Mouse (Mus musculus) forebrain, embryonic 13.5 days (tissue): ENCODE results near the gene Rbfox2. TPM values are rescaled to one million over a fixed set of nuclear protein-coding genes. Genes with fewer than 3 reads are reported as not detected.
"Not testable (repeated sequence)": the region's sequence is repeated elsewhere in the genome, so short reads cannot be mapped to it uniquely, and the experiment has no call there.

Experiments
- ATAC-seq: fragments of 200-750 bp; cut with Nextera tagmentation; 2 replicates; pipeline ENCODE4 v1.8.0; 2017
- H3K27ac ChIP-seq: fragments of 300-500 bp; sonication (generic); 2 replicates; pipeline ENCODE4 v1.5.1; 2015; ENCODE audit warnings: inconsistent platforms, mild to moderate bottlenecking, moderate library complexity
- H3K27me3 ChIP-seq: fragments of 300-500 bp; sonication (generic); 2 replicates; pipeline ENCODE4 v1.6.1; 2015; ENCODE audit warnings: mild to moderate bottlenecking, inconsistent platforms
- H3K36me3 ChIP-seq: fragments of 300-500 bp; sonication (generic); 2 replicates; pipeline ENCODE4 v1.6.1; 2015; ENCODE audit warnings: mild to moderate bottlenecking, inconsistent platforms; ENCODE audit not compliant: poor library complexity, severe bottlenecking
- H3K4me1 ChIP-seq: fragments of 300-500 bp; sonication (generic); 2 replicates; pipeline ENCODE4 v1.6.1; 2015; ENCODE audit warnings: inconsistent platforms
- H3K4me2 ChIP-seq: fragments of 300-500 bp; sonication (generic); 2 replicates; pipeline ENCODE4 v1.6.1; 2015; ENCODE audit warnings: inconsistent platforms, mild to moderate bottlenecking, moderate library complexity
- H3K4me3 ChIP-seq: fragments of 300-500 bp; sonication (generic); 2 replicates; pipeline ENCODE4 v1.5.1; 2015; ENCODE audit warnings: mild to moderate bottlenecking, inconsistent platforms
- H3K9ac ChIP-seq: fragments of 300-500 bp; sonication (generic); 2 replicates; pipeline ENCODE4 v1.6.1; 2015; ENCODE audit warnings: mild to moderate bottlenecking, inconsistent platforms
- H3K9me3 ChIP-seq: fragments of 300-500 bp; sonication (generic); replicated peaks from 2 replicates; pipeline ENCODE4 v1.6.1; 2016; ENCODE audit warnings: inconsistent platforms
- WGBS: fragments of 180-500 bp; shearing (Covaris S2); methylation state at CpG from one replicate; pipeline ENCODE4 v1.1.7; 2015; 5-methylcytosine and 5-hydroxymethylcytosine counted together
- polyA plus RNA-seq: library from polyadenylated mRNA; unstranded; fragments of >200 nt; fragmentation: Nextera tagmentation; extraction: Ambion mirVana; gene quantifications from 2 replicates; pipeline ENCODE4 v1.2.1, GENCODE M21; 2015

The Rbfox2 gene
- polyA plus RNA-seq, 1 experiment from 2014 or later: 116 TPM

DNA sequence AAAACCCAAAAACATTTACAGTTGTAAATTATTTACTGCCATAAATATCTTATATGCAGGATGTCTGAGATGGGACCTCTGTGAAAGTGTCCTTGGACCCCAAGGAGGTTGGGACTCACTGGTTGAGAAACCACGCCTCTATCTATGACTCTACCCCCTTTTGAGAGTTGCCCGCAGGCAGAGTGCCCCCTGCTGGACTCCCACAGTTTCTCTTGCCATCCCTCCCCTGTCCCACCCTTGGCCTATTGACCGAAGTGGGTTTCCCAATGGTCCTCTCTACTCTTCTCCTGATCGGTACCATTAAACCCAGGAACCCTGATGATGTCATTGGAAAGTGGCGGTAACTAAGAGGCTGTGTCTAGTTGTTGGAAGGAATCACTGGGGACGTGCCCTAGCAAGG is 35.2 kb upstream of the Rbfox2 start:
- Histone ChIP-seq H3K36me3 (no peaks in the 10 kb centered on the region), H3K4me3 (no peak overlapping the region), H3K9me3 (no peaks in the 10 kb centered on the region), H3K4me1 (peaks cover 19% of the 10 kb centered on the region), H3K27ac (no peak overlapping the region), H3K9ac (no peak overlapping the region), H3K4me2 (no peak overlapping the region), H3K27me3 (peaks cover 3% of the 10 kb centered on the region; the same call in 1 of the 2 replicates)
- 85% methylated on average over 6 of the region's 6 CpGs for WGBS
- no peak for ATAC-seq

DNA sequence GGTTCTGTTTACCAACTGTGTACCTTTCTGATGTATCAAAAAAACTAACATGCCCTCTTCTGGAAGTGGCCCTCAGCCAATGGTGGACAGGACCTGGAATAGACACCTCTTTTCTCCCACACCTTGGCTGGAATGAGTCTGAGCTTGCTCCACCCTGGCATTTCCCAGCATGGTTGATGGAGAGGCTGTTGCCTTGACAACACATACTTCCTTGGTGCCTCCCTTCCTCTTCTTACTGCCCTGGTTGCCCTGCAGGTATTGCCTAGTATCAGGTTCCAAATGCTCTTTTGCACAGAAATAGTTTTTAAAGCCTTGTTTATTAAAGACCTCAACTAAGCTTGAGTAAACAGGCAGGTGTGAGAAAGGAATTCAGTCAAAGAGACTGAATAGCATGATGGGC is 33.8 kb upstream of the Rbfox2 start:
- no peak for ATAC-seq
- Histone ChIP-seq H3K9me3 (no peaks in the 10 kb centered on the region), H3K4me2 (no peak overlapping the region), H3K4me3 (no peak overlapping the region), H3K9ac (no peak overlapping the region), H3K27ac (no peak overlapping the region), H3K36me3 (no peaks in the 10 kb centered on the region), H3K4me1 (peaks cover 31% of the 10 kb centered on the region), H3K27me3 (peaks cover 3% of the 10 kb centered on the region; the same call in 1 of the 2 replicates)

DNA sequence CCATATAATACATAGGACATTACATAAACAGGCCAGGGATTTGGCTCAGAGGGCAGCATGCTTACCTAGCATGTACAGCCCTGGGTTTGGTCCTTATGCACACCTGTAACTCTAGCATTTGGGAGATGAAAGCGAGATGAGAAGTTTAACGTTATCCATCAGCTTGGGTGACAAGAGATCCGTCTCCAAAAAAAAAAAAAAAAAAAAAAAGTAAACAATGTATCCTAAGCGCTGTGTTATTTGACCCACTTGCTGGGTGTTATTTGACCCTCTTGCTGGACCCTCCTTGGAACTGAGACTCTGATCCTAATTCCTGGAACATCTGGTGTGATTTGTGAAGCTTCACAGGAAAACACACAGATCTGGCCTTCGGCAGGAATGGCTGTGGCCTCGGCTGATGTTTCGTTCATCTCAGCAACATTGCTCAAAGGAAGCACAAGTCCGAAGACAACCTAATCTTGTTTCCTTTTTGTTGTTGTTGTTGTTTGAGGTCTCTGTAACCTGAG is 32.2 kb upstream of the Rbfox2 start:
- no peak for ATAC-seq
- Histone ChIP-seq H3K9me3 (no peaks in the 10 kb centered on the region), H3K4me2 (no peak overlapping the region), H3K4me1 (peaks cover 26% of the 10 kb centered on the region), H3K27ac (no peak overlapping the region), H3K9ac (no peak overlapping the region), H3K4me3 (no peak overlapping the region), H3K36me3 (no peaks in the 10 kb centered on the region), H3K27me3 (peaks cover 3% of the 10 kb centered on the region; the same call in 1 of the 2 replicates)
- WGBS: 84% methylated on average over 8 of the region's 8 CpGs

DNA sequence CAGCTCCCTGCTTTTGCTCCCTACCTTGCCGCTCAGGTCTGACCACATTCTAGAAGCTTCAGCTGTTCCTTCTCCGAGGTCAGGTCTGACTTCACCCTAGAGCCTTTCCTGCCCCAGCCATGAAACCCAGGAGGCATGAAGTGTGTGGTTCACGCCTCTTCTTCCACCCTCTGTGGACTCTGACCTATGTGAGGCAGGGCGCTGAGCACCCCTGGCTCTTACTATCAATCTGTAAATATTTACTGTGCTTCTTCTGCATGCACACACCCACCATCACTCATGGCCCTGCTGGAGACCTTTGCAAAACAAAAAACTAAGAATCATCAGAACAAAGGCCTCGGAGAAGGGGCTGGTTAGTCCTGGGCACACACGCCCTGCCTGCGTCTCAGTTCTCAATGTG is 31.6 kb upstream of the Rbfox2 start:
- WGBS: 76% methylated on average over 7 of the region's 7 CpGs
- ATAC-seq: no peak
- no peak overlapping the region for H3K4me2 ChIP-seq
- H3K9ac ChIP-seq: no peak overlapping the region
- H3K36me3 ChIP-seq: no peaks in the 10 kb centered on the region
- H3K4me3 ChIP-seq: no peak overlapping the region
- H3K4me1 ChIP-seq: peaks cover 21% of the 10 kb centered on the region
- H3K27ac ChIP-seq: no peak overlapping the region
- peaks cover 3% of the 10 kb centered on the region; the same call in 1 of the 2 replicates for H3K27me3 ChIP-seq
- H3K9me3 ChIP-seq: no peaks in the 10 kb centered on the region

DNA sequence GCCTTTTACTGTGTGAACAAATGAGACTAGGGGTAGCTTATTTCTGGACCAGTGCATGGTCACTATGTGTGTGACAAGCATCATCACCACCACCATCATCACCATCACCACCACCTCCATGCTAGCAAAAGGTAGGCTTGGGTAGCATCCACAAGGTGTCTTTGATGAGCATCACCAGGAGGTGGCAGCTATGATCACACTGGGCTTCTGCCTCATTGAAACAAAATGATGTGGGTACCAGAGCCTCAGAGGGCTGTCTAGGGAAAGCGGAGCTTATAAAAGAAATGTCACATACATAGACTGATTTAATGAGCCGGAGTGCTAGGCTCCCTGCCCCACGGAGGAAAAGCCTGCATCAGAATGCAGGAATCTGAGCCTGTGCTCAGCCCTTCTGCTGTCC is 31.1 kb upstream of the Rbfox2 start:
- H3K9me3 ChIP-seq: no peaks in the 10 kb centered on the region
- WGBS: 73% methylated on average over 3 of the region's 3 CpGs
- no peak overlapping the region for H3K4me2 ChIP-seq
- peaks cover 15% of the 10 kb centered on the region for H3K4me1 ChIP-seq
- H3K4me3 ChIP-seq: no peak overlapping the region
- ATAC-seq: no peak
- peaks cover 3% of the 10 kb centered on the region; the same call in 1 of the 2 replicates for H3K27me3 ChIP-seq
- H3K27ac ChIP-seq: no peak overlapping the region
- no peaks in the 10 kb centered on the region for H3K36me3 ChIP-seq
- no peak overlapping the region for H3K9ac ChIP-seq

GRCm38 (mm10) chr15:77336968-77337341 is 30.2 kb upstream of the Rbfox2 start:
- ATAC-seq: peak; percentile 57; the same call in 1 of the 2 replicates

GRCm38 (mm10) chr15:77336287-77336967 is 29.6 kb upstream of the Rbfox2 start:
- H3K9me3 ChIP-seq: no peaks in the 10 kb centered on the region
- no peaks in the 10 kb centered on the region for H3K36me3 ChIP-seq
- peak overlapping the region; percentile 62 for H3K4me2 ChIP-seq
- H3K27ac ChIP-seq: 0 out of 2 replicates have a peak overlapping the region, but pooled peaks have one; percentile 35
- peak; percentile 77 for ATAC-seq
- WGBS: under 1% methylated on average over 32 of the region's 32 CpGs
- peaks cover 12% of the 10 kb centered on the region; the same call in 1 of the 2 replicates for H3K4me1 ChIP-seq
- H3K4me3 ChIP-seq: peak overlapping the region; percentile 34
- peak overlapping the region; percentile 43 for H3K9ac ChIP-seq
- H3K27me3 ChIP-seq: no peaks in the 10 kb centered on the region

More at GRCm38 (mm10) chr15:77336968-77337341, 30.2 kb upstream of the Rbfox2 start:
- Histone ChIP-seq H3K36me3 (no peaks in the 10 kb centered on the region), H3K9me3 (no peaks in the 10 kb centered on the region), H3K4me1 (peaks cover 12% of the 10 kb centered on the region; the same call in 1 of the 2 replicates), H3K9ac (no peak overlapping the region), H3K4me2 (peak overlapping the region; percentile 62), H3K4me3 (no peak overlapping the region), H3K27me3 (no peaks in the 10 kb centered on the region), H3K27ac (no peak overlapping the region)
- 45% methylated on average over 9 of the region's 9 CpGs for WGBS

- H3K9ac ChIP-seq, ATAC-seq, H3K36me3 ChIP-seq, H3K4me2 ChIP-seq, H3K4me3 ChIP-seq, H3K9me3 ChIP-seq, H3K27ac ChIP-seq, H3K27me3 ChIP-seq: not testable (repeated sequence)
- H3K4me1 ChIP-seq: peaks cover 12% of the 10 kb centered on the region; the same call in 1 of the 2 replicates
- WGBS: 97% methylated on average over 3 of the region's 3 CpGs
Observed at GRCm38 (mm10) chr15:77335185-77335584, 28.4 kb upstream of the Rbfox2 start.

DNA sequence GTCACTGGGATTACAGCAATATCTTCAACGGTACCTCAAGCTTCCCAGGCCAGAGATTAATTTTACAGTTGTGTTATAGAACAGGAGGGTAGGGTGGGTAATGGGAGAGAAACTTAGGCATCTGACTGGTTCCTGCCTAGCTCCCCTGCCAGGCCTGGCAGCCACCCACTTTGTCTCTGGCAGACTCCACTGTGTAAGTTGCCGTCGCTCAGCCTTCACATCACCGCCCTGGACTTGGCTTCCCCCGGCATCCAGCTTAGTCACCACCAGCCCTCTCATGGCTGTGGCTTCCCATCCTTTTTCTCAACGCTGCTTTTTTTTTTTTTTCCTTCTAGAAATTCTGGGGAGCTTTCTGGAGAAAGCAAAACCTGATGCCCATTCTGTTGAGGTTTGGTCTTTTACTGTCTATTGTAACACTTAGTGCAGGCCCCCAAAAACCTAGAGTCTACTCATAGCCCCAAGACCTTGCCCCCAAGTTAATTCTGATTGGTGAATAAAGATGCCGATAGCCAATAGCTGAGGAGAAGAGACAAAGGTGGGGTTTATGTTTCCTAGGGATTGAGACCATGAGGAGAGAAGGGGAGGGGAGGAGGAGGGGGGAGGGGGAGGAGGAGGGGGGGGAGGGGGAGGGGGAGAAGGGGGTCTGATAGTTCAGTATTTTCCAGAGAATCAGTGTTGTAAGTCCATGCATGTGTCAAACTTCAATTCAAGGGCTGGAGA is 25.6 kb upstream of the Rbfox2 start:
- peaks cover 12% of the 10 kb centered on the region; the same call in 1 of the 2 replicates for H3K4me1 ChIP-seq
- WGBS: 74% methylated on average over 7 of the region's 7 CpGs
- no peak overlapping the region for H3K4me2 ChIP-seq
- H3K4me3 ChIP-seq: no peak overlapping the region
- H3K27me3 ChIP-seq: no peaks in the 10 kb centered on the region
- H3K27ac ChIP-seq: no peak overlapping the region
- H3K36me3 ChIP-seq: no peaks in the 10 kb centered on the region
- ATAC-seq: no peak
- H3K9ac ChIP-seq: no peak overlapping the region
- no peaks in the 10 kb centered on the region for H3K9me3 ChIP-seq

- ATAC-seq: no peak
Observed at GRCm38 (mm10) chr15:77331444-77331843, 24.6 kb upstream of the Rbfox2 start.

GRCm38 (mm10) chr15:77329681-77330180 is 22.9 kb upstream of the Rbfox2 start:
- Histone ChIP-seq H3K9me3 (no peaks in the 10 kb centered on the region), H3K4me3 (no peak overlapping the region), H3K27ac (no peak overlapping the region), H3K4me1 (no peaks in the 10 kb centered on the region), H3K36me3 (no peaks in the 10 kb centered on the region), H3K27me3 (no peaks in the 10 kb centered on the region), H3K9ac (no peak overlapping the region), H3K4me2 (no peak overlapping the region)
- WGBS: 80% methylated on average over 12 of the region's 12 CpGs
- no peak for ATAC-seq

More at GRCm38 (mm10) chr15:77331444-77331843, 24.6 kb upstream of the Rbfox2 start:
- H3K4me1 ChIP-seq: 0 out of 2 replicates have a peak, but pooled peaks cover 6% of the 10 kb centered on the region
- no peak overlapping the region for H3K4me3 ChIP-seq
- no peaks in the 10 kb centered on the region for H3K9me3 ChIP-seq
- no peak overlapping the region for H3K27ac ChIP-seq
- 84% methylated on average over 4 of the region's 4 CpGs for WGBS
- H3K36me3 ChIP-seq: no peaks in the 10 kb centered on the region
- H3K4me2 ChIP-seq: no peak overlapping the region
- no peaks in the 10 kb centered on the region for H3K27me3 ChIP-seq
- no peak overlapping the region for H3K9ac ChIP-seq

- Histone ChIP-seq H3K9ac (no peak overlapping the region), H3K4me1 (no peaks in the 10 kb centered on the region), H3K9me3 (no peaks in the 10 kb centered on the region), H3K4me2 (no peak overlapping the region), H3K36me3 (no peaks in the 10 kb centered on the region), H3K4me3 (no peak overlapping the region), H3K27me3 (no peaks in the 10 kb centered on the region), H3K27ac (no peak overlapping the region)
- ATAC-seq: no peak
- WGBS: 92% methylated on average over 4 of the region's 4 CpGs
Observed at GRCm38 (mm10) chr15:77326361-77326760, 19.6 kb upstream of the Rbfox2 start.
